Mouse (Mus musculus): ENCODE data around the gene Fthl17f. TPM values are rescaled to one million over a fixed set of nuclear protein-coding genes. Genes with fewer than 3 reads are reported as not detected.

Fthl17f gene
- polyA plus RNA-seq, 1 experiment from 2014 or later, result not detected

Other genes starting within 250 kb of the Fthl17f start
- gene Gm6592, start 219.0 kb upstream of the Fthl17f start, polyA plus RNA-seq (2016; fragmentation: Nextera tagmentation; extraction: Ambion mirVana), result not detected in 2 replicates
- gene Gm5751, start 188.8 kb upstream of the Fthl17f start, polyA plus RNA-seq (2016; fragmentation: Nextera tagmentation; extraction: Ambion mirVana), result not detected in 2 replicates
- gene B630019K06Rik, start 170.6 kb upstream of the Fthl17f start, polyA plus RNA-seq (2016; fragmentation: Nextera tagmentation; extraction: Ambion mirVana), result 2.8 and 2.9 TPM in 2 replicates
- not detected in 2 replicates for gene Fthl17b, start 100.0 kb upstream of the Fthl17f start, polyA plus RNA-seq (2016; fragmentation: Nextera tagmentation; extraction: Ambion mirVana)
- gene Fthl17c, start 86.5 kb upstream of the Fthl17f start, polyA plus RNA-seq (2016; fragmentation: Nextera tagmentation; extraction: Ambion mirVana), result not detected in 2 replicates
- not detected in 2 replicates for gene Fthl17d, start 76.3 kb upstream of the Fthl17f start, polyA plus RNA-seq (2016; fragmentation: Nextera tagmentation; extraction: Ambion mirVana)
- not detected in 2 replicates for gene Fthl17e, start 29.5 kb upstream of the Fthl17f start, polyA plus RNA-seq (2016; fragmentation: Nextera tagmentation; extraction: Ambion mirVana)
- gene 4930402K13Rik, start 41.5 kb downstream of the Fthl17f start, polyA plus RNA-seq (2016; fragmentation: Nextera tagmentation; extraction: Ambion mirVana), result not detected in 2 replicates
- 0.26 and 0.43 TPM in 2 replicates for gene Lancl3, start 136.9 kb downstream of the Fthl17f start, polyA plus RNA-seq (2016; fragmentation: Nextera tagmentation; extraction: Ambion mirVana)
- gene Gm14862, start 193.9 kb downstream of the Fthl17f start, polyA plus RNA-seq (2016; fragmentation: Nextera tagmentation; extraction: Ambion mirVana), result not detected in 2 replicates
- 2.0 TPM in 2 replicates for gene Xk, start 209.7 kb downstream of the Fthl17f start, polyA plus RNA-seq (2016; fragmentation: Nextera tagmentation; extraction: Ambion mirVana)
- not detected in 2 replicates for gene H2al1m, start 220.7 kb downstream of the Fthl17f start, polyA plus RNA-seq (2016; fragmentation: Nextera tagmentation; extraction: Ambion mirVana)

Data from embryonic facial prominence, embryonic 10.5 days (tissue).